Mouse (Mus musculus): ENCODE data around the gene Usp39.

DNA sequence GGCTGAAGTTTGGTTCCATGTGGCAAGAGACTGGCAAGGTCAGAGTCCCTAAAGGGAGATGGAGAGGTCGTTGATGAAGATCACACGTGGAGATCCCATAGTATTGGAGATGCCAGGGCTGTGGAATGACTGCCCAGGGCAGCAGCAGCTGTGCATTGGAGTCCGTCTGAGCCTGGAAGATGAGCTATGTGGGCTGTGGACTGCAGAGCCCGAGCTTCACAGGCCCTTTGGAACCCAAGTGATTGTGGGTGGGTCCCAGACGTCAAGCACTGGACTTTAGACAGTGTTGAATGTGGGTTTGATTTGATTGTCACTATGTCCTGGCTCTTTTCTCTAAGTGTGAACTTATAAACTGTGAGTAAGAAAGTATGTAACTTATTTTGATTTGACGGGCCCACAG, 20.0 kb upstream of the Usp39 start:
- TF ChIP-seq CTCF (IDR thresholded peaks at IDR 0.05; ENCODE audit: borderline replicate concordance, insufficient read depth, low read depth, low read length): no peak
- TF ChIP-seq POLR2A (IDR thresholded peaks at IDR 0.05; ENCODE audit: borderline replicate concordance, insufficient read depth, low read length): no peak
